Mouse (Mus musculus): ENCODE data around the gene Tor1aip2.

DNA sequence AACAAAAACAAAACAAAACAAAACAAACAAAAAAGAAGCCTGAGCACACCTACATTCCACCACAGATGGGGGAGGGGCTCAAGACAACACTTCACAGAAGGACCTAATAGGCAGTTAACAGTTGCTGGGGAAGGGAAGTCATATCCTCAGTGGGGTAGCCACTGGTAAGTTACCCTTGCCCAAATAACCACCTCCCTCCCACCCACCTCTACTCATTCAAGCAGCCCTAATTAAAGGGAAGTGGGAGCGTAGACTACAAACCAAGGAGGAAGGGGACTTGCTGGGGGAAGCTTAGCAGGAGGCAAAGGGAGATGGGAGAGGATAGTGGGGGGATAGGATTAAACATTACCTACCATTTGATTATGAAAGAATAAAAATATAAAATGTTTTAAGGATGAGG lies 14.8 kb upstream of the Tor1aip2 start:
- TF ChIP-seq POLR2A (IDR thresholded peaks at IDR 0.05; ENCODE audit: borderline replicate concordance, control insufficient read depth, low read depth, low read length): no peak
- TF ChIP-seq CTCF (IDR thresholded peaks at IDR 0.05; ENCODE audit: control insufficient read depth, insufficient read depth, low read length): no peak

Measured in bone marrow, adult 2 months (tissue).